Mouse (Mus musculus): ENCODE data around the gene Vgf.

Gene Vgf

GRCm38 (mm10) chr5:137026092-137026491 lies at the start of gene Vgf:
Vgf (plus strand) TSS chr5:137026392.
- no peak for DNase-seq

- no peak for DNase-seq
These were observed 48.4 kb upstream of the Vgf start for GRCm38 (mm10) chr5:136977769-136978168.

DNA sequence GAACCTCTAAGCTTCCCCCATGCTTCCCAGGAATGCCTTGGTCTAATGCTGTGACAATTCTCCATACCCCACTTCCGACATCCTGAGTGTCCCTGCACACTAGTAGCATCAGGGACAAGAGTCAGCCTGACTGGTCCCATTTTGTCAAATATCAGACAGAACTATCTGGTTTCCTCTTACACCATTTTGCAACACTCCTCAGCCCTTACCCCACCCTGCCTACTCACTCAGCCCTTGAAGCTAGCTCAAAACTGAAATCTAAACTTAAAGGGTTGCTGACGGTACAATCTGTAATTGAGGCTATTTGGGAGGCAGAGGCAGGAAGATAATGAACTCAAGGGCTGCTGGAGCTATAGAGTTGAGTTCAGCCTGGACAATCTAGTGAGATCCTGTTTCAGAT lies 46.4 kb upstream of the Vgf start:
- DNase-seq, result no peak

GRCm38 (mm10) chr5:136980974-136981373 lies 45.2 kb upstream of the Vgf start:
- no peak for DNase-seq

DNA sequence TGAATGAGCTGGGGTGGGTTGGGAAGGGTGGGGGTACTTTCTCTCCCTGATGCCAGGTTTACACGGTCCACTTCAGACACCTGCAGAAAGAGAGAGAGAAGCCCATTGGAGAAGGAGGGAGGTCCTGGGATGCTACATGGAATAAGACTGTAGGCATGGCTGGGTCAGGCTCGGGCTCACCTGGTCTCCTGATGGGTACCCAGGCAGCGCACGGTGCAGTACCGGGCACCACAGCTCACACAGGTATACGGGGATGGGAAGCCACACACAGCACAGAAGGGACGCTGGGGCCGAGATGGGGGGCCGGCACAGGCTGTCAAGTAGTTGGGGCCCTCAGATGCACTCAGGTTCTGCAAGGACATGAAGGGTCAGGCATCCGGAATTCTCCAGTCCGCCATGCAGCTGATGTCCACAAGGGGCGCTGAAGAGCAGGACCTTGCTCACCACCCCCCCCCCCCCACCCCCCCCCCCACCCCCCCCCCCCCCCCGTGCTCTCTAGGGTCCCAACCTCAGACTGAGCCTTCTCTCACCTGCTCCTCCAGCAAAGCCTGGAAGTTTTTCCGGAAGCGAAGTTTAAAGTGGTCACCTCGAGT lies 43.8 kb upstream of the Vgf start:
- peak; percentile 45 for DNase-seq

GRCm38 (mm10) chr5:136984828-136985227 lies 41.4 kb upstream of the Vgf start:
- DNase-seq, result no peak

DNA sequence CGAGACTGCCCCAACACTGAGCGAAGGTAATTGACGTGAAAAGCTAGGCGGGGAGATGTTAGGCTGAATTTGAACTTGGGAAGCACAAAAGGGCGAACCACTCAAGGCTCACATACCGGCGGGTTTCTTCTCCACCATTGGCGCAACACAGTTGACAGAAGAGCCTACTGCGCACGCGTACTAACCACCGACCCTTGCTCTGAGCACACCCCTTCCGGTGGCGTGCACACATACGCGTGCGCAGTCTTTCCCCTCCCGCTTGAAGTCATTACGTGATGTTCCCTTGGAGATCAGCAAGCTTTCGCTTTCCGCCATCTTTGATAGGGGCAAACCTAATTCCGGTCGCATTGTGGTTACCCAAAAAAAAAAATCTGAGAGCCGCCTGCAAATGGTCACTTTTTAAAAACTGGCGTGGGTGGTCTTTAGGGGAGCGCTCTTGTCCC lies 39.5 kb upstream of the Vgf start, which contains the start of gene Plod3:
Gene Plod3, plus strand, starts transcription at position 325 of the 443 bp plus-strand sequence.
- DNase-seq, result peak; percentile 98

GRCm38 (mm10) chr5:136987138-136987933 lies 38.9 kb upstream of the Vgf start:
- peak; percentile 82 for DNase-seq

- DNase-seq, result no peak
These were observed 38.3 kb upstream of the Vgf start, which contains the start of gene Znhit1 for GRCm38 (mm10) chr5:136987934-136988271. Znhit1 (minus strand) TSS chr5:136988021.

DNA sequence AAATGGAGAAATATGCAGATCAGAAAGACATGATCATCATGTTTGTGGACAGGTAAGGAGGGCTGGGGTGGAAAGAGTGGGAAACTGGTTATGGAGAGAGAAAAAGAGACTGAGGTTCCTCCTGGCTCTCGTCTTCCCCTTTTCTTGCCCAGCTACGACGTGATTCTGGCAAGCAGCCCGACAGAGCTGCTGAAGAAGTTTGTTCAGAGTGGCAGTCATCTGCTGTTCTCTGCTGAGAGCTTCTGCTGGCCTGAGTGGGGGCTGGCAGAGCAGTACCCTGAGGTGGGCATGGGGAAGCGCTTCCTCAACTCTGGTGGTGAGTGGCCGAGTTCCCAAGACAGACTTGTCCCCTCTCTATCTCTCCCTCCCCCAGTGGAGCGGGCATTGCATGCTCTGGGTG lies 37.8 kb upstream of the Vgf start:
- DNase-seq, result no peak

DNA sequence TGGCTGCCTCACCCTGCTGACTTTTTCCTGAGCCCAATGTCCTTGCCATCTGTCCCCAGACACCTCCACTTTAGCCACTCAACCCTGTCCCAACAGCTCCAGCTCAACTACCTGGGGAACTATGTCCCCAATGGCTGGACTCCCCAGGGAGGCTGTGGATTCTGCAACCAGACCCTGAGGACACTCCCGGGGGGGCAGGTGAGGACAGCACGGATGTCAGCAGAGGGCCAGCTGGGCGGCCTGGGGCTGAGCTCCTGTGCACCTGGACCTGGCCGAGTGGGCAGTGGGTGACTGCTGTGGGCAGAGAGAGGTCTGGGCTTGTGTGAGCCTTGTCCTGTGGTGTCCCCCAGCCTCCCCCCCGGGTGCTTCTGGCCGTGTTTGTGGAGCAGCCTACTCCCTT lies 36.4 kb upstream of the Vgf start:
- no peak for DNase-seq

DNA sequence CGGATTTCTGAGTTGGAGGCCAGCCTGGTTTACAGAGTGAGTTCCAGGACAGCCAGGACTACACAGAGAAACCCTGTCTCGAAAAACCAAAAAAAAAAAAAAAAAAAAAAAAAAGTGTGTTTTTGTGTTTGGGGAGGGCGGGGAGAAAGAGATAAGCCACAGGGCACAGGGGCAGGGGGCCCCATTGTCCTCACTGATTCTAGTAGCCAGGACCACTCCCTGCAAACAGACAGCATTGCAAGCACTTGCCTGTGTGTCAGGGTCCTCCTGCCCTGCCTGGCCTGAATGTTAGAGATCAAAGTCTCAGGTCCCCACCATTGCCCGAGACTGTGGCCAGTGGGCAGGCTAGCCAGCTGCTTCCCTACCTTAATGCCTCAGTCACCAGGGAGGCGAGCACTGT lies 26.7 kb upstream of the Vgf start:
- no peak for DNase-seq

- DNase-seq, result no peak
These were observed 25.6 kb upstream of the Vgf start for GRCm38 (mm10) chr5:137000612-137001011.

DNA sequence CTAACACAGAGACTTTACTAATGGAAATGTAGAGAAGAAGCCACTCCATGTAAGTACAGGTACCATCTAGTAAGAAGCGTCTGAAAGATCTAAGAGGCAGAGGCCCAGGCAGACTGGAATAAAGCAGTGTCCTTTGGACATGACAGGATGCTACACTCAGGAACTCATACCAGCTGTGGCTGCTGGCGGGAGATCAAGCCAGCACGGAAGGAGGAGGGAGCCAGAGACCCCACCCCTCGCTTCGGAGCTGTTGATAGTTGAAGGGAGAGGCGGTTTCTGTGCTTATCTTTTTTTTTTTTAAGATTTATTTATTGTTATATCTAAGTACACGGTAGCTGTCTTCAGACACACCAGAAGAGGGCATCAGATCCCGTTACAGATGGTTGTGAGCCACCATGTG lies 18.9 kb upstream of the Vgf start:
- no peak for DNase-seq

- DNase-seq, result peak; percentile 67
These were observed 16.2 kb upstream of the Vgf start for GRCm38 (mm10) chr5:137009988-137010387.

DNA sequence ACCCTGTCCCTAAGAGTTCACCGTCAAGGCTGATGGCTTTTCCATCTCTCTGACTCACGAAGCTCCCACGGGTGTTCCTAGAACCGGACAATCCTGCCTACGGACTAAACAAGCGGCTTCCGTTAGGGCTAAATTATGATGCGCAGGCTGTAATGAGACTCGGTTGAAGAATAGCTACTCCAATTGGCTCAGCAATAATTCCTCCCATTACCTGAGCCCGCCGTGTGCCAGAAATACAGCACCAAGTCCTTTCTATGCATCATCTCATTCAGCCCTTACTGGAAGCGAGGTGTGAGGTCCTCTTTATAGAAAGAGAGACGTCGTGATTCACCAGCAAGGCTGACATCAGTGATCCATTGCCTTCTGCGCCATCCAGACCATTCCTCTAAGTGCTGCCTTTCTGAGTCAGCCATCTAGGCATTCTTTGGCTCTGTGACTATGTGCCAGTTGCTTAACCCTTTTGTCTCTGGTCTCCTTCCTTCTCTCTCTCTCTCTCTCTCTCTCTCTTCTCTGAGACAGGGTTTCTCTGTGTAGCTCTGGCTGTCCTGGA lies 13.7 kb upstream of the Vgf start:
- no peak for DNase-seq

- no peak for DNase-seq
These were observed 10.3 kb upstream of the Vgf start for GRCm38 (mm10) chr5:137015913-137016312.

GRCm38 (mm10) chr5:137024318-137024717 lies 1.9 kb upstream of the Vgf start:
- no peak for DNase-seq

- peak; percentile 70 for DNase-seq
These were observed 1.1 kb upstream of the Vgf start for GRCm38 (mm10) chr5:137025132-137025531.

DNA sequence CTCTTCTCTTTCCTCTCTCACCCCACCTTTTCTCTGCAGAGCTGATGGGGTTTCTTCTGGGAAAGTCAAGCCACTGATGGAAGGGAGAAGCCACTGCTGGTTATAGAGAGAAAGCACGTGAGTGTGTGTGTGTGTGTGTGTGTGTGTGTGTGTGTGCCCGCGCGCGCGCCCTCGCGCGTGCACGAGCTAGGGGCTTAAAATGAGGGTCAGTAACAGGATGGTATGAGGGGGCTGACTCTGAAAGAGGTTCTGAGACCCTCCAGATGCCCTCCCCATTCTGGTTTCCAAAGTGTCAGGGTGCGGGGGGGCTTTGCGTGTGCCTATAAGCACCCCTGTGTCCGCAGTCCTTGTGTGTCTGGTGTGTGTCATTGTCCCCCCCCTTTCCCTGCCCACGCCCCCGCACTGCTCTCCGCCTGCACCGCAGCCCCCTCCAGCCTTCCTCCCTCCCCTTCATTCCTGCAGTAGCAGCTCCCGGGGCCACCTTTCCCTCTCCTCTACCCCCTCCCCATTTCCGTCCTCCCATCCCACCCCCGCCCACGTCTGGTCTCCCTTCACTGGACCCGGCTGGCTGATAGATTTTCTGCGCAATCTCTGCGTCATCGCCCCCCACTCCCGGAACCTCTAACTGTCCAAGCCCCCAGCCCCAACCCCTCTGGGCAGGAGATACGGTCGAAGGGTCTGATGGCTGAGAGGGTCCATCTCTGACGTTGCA lies 2.5 kb downstream of the Vgf start:
- no peak for DNase-seq

- no peak for DNase-seq
These were observed 3.0 kb downstream of the Vgf start for GRCm38 (mm10) chr5:137029273-137029585.

DNA sequence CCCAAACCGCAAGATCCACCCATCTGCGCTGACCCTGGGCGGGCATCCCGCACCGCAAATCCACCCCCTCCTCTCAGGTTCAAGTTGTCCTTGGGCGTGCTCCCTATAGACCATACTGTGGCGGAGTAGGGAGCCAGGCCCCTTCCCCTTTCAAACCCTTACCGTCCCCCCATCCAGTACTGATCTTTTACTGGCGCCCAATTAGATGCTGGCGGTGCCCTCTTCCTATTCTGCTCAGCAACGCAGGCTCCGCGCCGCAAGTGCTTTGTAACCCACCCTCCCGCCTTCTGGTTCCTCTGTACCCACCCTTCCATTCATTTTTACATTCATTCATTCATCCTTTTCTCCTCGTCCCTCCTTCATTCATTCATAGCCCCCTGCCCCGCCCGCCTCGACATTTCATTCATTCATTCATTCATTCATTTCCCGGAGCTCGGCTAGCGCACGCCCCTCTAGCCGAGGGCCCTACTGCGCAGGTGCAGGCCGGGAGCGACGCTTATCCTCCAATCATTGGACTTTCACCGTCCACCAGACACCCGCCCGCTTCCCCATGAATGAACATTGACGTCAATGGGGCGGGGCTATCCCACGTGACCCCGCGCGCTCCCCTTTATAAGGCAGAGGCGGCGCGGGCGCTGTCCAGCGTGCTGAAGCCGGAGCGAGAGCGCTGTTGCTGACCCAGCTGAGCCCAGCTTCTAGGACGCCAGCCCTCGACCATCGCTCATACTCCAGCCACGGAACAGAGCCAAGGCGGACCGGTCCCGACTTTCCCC lies 3.6 kb downstream of the Vgf start:
- DNase-seq, result peak; percentile 97

DNA sequence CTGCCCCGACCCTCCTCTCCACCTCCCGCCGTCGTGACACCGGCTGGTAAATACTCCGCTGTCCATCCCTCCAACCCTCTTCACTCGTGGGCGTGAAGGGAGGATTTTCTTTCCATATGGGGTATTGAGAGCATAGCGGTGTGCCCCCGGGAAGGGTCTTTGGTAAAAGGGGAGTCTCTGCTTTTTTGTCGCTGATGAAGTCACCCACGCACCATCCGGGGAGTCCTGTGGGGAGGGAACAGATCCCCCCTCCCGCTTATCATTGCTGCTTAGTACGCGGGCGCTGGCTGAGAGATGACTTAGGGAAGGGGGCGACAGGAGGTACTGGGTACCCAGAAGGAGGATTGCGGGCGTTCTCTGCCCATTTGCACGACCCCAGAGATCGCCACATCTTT lies 4.2 kb downstream of the Vgf start:
- no peak for DNase-seq
